Mouse (Mus musculus): ENCODE measurements at regions not wholly inside any gene's neighbourhood (a gene's known extent, or its start where the extent isn't known, plus 50 kb on each side); places are given as distances from the start of the nearest gene placed in this dataset.

- CTCF ChIA-PET = no interaction called here
These were observed 51.1 kb upstream of the Prickle1 start for GRCm38 (mm10) chr15:93646820-93647219.

GRCm38 (mm10) chr15:93645950-93646349 is 50.3 kb upstream of the Prickle1 start:
- CTCF ChIA-PET = no interaction called here
